Mouse (Mus musculus) liver, adult (tissue): ENCODE measurements around the gene Gtf2f1.

Source experiments
- GATA4 ChIP-seq: IDR thresholded peaks from 2 replicates; pipeline ENCODE4 v1.6.1; 2014; ENCODE audit warnings: mild to moderate bottlenecking, low read length; ENCODE audit not compliant: insufficient replicate concordance

Gtf2f1 gene

DNA sequence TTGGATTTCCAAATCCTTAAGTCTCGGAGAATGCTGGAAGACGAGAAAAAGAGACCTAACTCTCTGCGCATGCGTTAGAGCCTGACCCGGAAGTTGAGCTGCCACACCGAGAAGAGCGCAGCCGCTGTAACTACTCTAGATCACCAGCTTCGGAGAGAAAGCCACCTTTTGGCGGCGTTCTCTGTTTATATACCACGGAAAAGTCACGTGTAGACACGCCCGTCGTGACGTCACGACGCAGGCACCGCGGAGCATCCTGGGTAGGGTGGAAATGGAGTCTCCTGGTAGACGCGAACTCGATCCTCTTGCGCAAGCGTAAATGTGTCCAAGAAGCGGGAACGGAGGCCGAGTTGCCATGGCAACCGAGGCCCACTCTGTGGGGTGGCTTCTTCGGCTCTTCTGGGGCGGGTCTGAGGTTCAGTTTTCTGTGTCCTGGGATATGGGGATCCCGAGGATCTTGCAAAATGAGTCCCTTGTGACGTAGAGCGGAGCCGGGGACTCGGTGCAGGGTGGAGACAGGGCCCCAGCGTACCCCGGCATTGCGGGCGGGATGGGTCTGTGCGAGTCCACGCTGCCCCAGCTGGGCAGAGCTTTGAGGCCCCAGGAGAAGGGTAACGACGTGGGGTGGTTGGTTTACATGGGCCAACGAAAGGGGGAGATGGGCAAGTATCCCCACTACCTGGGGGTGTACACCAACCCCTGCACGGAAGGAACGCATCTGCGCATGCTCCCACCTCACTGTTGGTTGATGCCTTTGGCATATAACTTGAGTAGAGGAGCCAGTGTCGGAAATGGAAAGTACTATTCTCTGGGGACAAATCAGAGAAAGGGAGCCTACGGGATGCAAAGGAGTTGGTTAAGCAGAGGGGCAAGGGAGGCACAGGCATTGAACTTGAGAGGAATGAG, at the start of gene Gtf2f1, which contains the start of gene Gm17949:
Gene Gtf2f1, minus strand, starts transcription at position 53 of the 906 bp plus-strand sequence.
Gene Gm17949, plus strand, starts transcription at position 234 of the 906 bp plus-strand sequence.
- TF ChIP-seq GATA4, result no peak

GRCm38 (mm10) chr17:57060231-57060801, 49.2 kb upstream of the Gtf2f1 start:
- TF ChIP-seq GATA4, result peak; percentile 100

DNA sequence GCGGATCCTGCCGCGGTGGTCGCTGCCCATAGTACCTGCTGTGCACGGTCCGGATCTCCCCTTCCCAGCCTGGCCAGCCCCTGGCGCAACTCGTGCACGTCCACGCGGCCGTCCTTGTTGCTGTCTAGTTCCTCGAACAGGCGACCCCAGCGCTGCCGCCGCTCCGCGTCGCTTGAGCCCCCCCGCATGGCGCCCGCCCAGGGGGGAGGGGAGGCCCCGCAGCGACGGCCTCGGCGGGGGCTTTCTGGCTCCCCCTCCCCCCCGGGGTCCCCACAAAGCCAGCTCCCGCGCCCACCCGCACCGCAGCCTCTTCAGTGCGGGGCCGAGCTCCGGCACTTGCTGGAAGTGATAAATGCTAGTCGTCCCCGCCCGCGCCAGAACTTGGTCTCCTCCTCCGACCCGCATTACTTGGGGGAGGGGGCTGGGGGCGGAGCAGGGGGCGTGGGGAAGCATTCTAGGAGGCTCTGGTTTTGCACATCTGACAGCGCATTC, 48.4 kb upstream of the Gtf2f1 start, which contains the start of gene Slc25a23:
Gene Slc25a23, minus strand, starts transcription at position 378 of the 492 bp plus-strand sequence.
- no peak for TF ChIP-seq GATA4

DNA sequence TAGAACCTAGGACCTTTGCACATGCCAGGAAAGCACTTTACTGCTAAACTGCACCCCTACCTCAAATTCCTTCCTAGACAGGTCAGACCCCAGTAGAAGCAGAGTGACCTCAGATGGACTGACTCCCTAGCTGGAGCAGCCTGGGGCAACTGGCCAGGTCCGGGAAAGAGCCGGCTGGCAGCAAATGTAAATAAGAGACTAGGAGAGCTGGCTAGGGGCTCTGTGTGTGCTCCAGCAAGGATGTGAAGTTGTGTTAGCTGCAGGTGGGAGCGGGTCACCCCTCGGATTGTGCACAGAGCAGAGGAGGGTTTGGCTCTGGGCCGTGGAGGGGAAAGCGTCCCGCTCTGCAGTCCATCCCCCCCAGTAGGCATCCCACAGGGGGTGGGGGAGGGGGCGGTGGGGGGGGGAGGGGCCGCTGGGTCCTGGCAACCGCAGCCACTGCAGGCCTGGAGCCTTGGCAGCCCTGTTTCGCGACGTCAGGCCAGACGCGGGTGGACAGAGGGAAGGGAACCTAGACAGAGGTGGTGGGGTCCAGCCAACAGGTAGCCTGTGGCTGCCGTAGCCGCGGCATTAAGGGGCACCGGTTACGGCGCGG, 47.9 kb upstream of the Gtf2f1 start, which contains the start of gene Crb3:
Gene Crb3, plus strand, starts transcription at position 215 of the 595 bp plus-strand sequence.
- TF ChIP-seq GATA4, result no peak

DNA sequence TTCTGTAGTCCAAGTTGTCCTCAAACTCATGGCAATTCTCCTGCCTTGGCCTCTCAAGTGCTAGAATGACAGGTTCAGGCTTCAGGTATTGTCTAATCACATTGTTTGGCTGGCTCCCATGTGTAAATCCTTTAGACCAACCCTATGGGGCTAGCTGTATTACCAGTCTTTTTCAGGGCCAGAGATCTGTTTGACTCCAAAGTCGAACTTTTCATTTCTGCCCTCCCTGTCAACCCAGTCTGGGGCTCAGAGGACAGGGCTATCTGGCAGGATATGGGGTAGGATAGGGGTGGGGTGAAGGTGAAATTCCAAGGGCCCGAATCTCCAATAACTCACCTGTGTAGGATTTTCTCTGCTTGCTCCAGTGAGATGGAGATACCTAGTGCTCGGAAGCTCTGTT, 45.2 kb upstream of the Gtf2f1 start:
- no peak for TF ChIP-seq GATA4

DNA sequence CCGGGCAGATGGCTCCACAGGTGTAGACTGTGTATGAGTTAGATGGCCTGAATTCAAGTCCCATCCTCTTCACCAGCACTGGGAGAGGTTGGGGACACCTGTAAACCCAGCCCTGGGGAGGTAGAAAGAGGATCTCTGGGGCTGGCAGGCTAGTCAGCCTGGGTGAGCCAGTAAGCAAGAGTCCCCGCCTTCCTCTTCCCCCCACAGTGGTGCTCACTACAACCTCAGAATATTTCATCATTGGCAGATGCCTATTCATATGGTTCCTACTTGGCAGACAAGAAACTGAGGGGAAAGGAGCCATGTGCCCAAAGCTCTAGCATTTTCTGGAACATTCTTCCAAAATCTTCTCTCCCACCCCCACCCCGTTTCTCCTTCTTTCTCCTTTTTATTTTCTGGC, 37.7 kb upstream of the Gtf2f1 start:
- TF ChIP-seq GATA4, result no peak

DNA sequence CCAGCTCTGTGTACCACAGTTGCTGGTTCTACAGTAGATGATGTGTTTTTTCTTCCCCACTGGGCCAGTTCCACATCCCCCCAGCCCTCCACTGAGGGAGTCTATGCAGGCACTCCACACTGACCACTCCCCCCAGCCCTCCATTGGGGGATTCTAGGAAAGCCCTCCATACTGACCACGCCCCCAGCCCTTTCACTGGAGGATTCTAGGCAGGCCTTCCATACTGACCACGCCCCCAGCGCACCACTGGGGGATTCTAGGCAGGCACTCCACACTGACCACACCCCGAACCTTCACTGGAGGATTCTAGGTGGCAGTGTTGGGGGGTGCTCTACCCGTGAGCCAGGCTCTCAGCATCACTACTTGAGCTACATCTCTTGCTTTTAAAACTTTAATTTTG, 36.3 kb upstream of the Gtf2f1 start:
- no peak for TF ChIP-seq GATA4

- no peak for TF ChIP-seq GATA4
These were observed 30.5 kb upstream of the Gtf2f1 start, which contains the start of gene Slc25a41 for GRCm38 (mm10) chr17:57041554-57041953. TSS of gene Slc25a41 (minus strand) at chr17:57041654.

- no peak for TF ChIP-seq GATA4
These were observed 27.9 kb upstream of the Gtf2f1 start for GRCm38 (mm10) chr17:57038978-57039377.

DNA sequence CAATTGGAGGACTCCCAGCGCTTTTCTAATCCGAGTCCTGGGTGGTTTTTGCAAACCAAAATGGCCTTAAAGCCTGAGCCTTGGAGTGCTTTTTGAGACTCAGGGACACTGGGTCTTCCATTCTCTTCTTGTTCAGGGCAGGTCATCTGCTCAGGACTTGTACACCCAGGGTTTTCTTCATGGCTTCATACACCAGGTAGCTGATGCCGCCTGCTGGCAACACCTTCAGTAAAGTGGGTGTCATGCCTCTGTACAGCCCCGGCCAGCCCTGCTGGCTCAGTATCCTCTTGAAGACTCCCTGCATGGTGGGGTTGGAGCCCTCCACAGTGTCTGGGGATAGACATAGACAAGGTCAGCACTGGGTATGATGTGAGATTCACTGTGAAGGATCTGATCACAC, 21.8 kb upstream of the Gtf2f1 start:
- no peak for TF ChIP-seq GATA4

GRCm38 (mm10) chr17:57031661-57032420, 20.8 kb upstream of the Gtf2f1 start:
- TF ChIP-seq GATA4, result peak; percentile 48; the same call in 1 of the 2 replicates

DNA sequence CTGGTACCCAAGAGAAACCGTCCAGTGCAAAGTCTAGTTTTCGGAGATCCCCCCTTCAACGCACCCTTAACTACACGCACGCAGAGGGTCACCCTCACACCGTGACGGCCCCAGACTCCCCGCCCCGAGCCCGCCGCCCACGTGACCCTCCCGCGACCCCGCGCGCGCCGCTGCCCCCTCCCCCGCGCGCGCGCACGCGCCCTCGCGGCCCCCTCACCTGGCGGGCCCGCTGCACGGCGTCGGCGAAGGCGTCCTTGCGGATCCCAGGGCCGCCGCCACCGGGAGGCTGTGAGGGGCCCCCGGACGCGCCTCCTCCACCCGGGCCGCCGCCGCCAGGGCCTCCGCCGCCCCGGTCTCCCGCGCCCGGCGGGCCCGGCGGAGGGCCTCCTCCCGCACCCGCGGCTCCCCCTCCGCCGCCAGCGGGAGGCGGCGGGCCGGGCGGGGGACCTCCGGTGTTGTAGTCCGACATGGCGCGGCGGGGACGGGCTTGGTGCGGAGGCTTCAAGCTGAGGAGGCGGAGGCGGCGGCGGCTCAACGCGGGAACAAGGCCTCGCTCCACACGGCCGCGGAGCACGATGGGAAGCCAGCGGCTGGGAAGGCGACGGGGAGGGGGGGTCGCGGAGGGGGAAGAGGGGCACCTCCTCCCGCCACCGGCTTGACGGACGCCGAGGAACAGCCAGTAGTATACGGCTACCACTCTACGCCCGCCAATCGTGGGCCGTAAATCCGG, 20.0 kb upstream of the Gtf2f1 start, which contains the start of gene Khsrp:
Gene Khsrp, minus strand, starts transcription at position 592 of the 730 bp plus-strand sequence.
- TF ChIP-seq GATA4, result no peak

DNA sequence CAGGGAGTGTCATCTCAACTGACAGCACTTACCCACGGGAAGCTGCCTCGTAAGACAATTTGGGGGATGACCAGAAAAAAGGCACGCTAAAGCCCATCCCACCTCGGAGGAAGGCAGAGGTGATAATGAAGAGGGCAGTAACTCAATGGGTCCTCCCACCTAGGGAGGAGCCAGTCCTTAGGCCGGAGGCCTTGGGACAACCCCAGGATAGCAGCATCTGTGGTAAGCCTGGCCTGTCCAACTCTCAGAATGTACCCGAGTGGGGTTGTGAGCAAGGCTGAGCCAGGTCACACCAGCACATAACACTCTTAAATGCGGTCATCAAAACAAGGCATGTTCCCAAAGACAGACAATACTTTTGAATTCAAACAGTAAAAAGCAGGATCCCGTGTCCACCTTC, 18.6 kb upstream of the Gtf2f1 start:
- no peak for TF ChIP-seq GATA4

DNA sequence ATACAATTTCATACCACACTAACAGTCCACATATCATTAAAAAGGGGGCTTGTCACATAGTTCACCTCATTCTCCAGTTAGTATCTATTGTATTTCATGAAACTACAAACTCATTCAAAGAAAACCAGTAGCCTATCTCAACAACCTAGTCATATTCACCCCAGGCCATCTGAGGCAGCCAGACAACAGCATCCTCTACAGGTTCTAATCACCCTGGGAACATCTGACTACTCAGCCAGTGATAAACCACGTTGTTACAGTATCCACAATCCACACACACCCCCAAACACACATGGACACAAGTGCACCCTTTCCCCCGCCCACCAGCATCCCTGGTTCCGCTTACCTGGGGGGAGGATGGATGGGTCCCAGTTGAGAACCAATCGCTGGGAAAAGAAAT, 16.4 kb upstream of the Gtf2f1 start:
- TF ChIP-seq GATA4, result no peak
